27 mouse cellular contexts compared by ENCODE assay signal in genomic region chr11:35286578-35287390, GRCm38 (mm10).
DNase-seq lines count a peak whose midpoint lies in the region; ATAC-seq and TF ChIP-seq lines count a peak whose summit lies in the region.
"Had no signal": no experiment of that assay in that cellular context is flagged by ENCODE, and none has a peak within 500 bp of the region (broad histone marks: within the 10 kb centered on the region; RNA-seq: fewer than 3 reads in every experiment).

No protein-coding gene starts in this region.

- no peak for TF ChIP-seq CTCF in heart, adult 2 months (IDR thresholded peaks at IDR 0.05)
- no peak for TF ChIP-seq CTCF in forebrain, postnatal 0 days (IDR thresholded peaks at IDR 0.05; ENCODE audit: low read depth)

- H3K4me1 ChIP-seq in heart, adult 2 months (ENCODE audit: control insufficient read depth, insufficient read depth, low read length) = peaks cover 8% of the 10 kb centered on the region
- H3K4me1 ChIP-seq in neural tube, embryonic 13.5 days (replicated peaks) = peaks cover 31% of the 10 kb centered on the region
- H3K4me1 ChIP-seq in neural tube, embryonic 15.5 days = peaks cover 22% of the 10 kb centered on the region
- peaks cover 17% of the 10 kb centered on the region for H3K4me1 ChIP-seq in forebrain, postnatal 0 days (ENCODE audit: insufficient read depth)

- WGBS in heart, adult 2 months = 81% methylated on average over 13 of the region's 13 CpGs
- whole genome bisulfite sequencing in neural tube, embryonic 13.5 days = 60% methylated on average over 13 of the region's 13 CpGs
- 44% methylated on average over 13 of the region's 13 CpGs for WGBS in neural tube, embryonic 15.5 days
- WGBS in forebrain, postnatal 0 days = 24% methylated on average over 13 of the region's 13 CpGs

- no peaks in the 10 kb centered on the region for H3K36me3 ChIP-seq in heart, adult 2 months (ENCODE audit: control insufficient read depth, insufficient read depth, low read length)
- H3K36me3 ChIP-seq in neural tube, embryonic 13.5 days = no peaks in the 10 kb centered on the region
- H3K36me3 ChIP-seq in neural tube, embryonic 15.5 days = no peaks in the 10 kb centered on the region
- no peaks in the 10 kb centered on the region for H3K36me3 ChIP-seq in forebrain, postnatal 0 days (ENCODE audit: insufficient read depth)
- H3K36me3 ChIP-seq: embryonic facial prominence, embryonic 10.5 days; embryonic facial prominence, embryonic 15.5 days; heart, embryonic 12.5 days; lung, embryonic 15.5 days; midbrain, embryonic 12.5 days had no signal

- no peak overlapping the region for H3K27ac ChIP-seq in heart, adult 2 months
- H3K27ac ChIP-seq in neural tube, embryonic 13.5 days (replicated peaks) = no peak overlapping the region
- H3K27ac ChIP-seq in neural tube, embryonic 15.5 days (replicated peaks) = no peak overlapping the region
- H3K27ac ChIP-seq in forebrain, postnatal 0 days (ENCODE audit: low read depth, low read length) = 0 out of 2 replicates have a peak overlapping the region, but pooled peaks have one; percentile 15
- H3K27ac ChIP-seq: embryonic facial prominence, embryonic 10.5 days; embryonic facial prominence, embryonic 15.5 days; left cerebral cortex, adult 2 months; limb, embryonic 13.5 days; lung, embryonic 15.5 days; midbrain, embryonic 12.5 days had no signal

- TF ChIP-seq POLR2A in heart, adult 2 months (IDR thresholded peaks at IDR 0.05; ENCODE audit: insufficient read depth, low read depth, low read length) = no peak

- TF ChIP-seq EP300 in heart, adult 2 months (IDR thresholded peaks at IDR 0.05; ENCODE audit: insufficient read depth, low read depth, low read length) = no peak

- H3K4me3 ChIP-seq in heart, adult 2 months = no peak overlapping the region
- H3K4me3 ChIP-seq in neural tube, embryonic 13.5 days = no peak overlapping the region
- no peak overlapping the region for H3K4me3 ChIP-seq in neural tube, embryonic 15.5 days (replicated peaks)
- H3K4me3 ChIP-seq in forebrain, postnatal 0 days (ENCODE audit: low read depth, low read length) = no peak overlapping the region
- H3K4me3 ChIP-seq: embryonic facial prominence, embryonic 10.5 days; embryonic facial prominence, embryonic 15.5 days; heart, embryonic 12.5 days; left cerebral cortex, adult 2 months; limb, embryonic 13.5 days; lung, embryonic 15.5 days; midbrain, embryonic 12.5 days had no signal

- peak; percentile 61; the same call in 1 of the 2 replicates for ATAC-seq in neural tube, embryonic 13.5 days (ENCODE audit: low read depth)
- ATAC-seq in neural tube, embryonic 15.5 days (ENCODE audit: low FRiP score) = no peak
- peak; percentile 48; the same call in 1 of the 2 replicates for ATAC-seq in forebrain, postnatal 0 days
- ATAC-seq: CD4-positive, CD25-positive, alpha-beta regulatory T cell, adult 4 months; intestine, postnatal 0 days had no signal

- no peak overlapping the region for H3K9ac ChIP-seq in heart, adult 2 months (ENCODE audit: low read depth, low read length)
- H3K9ac ChIP-seq in neural tube, embryonic 13.5 days = no peak overlapping the region
- no peak overlapping the region for H3K9ac ChIP-seq in neural tube, embryonic 15.5 days (replicated peaks)
- H3K9ac ChIP-seq in forebrain, postnatal 0 days = no peak overlapping the region
- H3K9ac ChIP-seq: embryonic facial prominence, embryonic 15.5 days; heart, embryonic 12.5 days; limb, embryonic 13.5 days; lung, embryonic 15.5 days; midbrain, embryonic 12.5 days had no signal

- intact Hi-C loops in heart, adult 2 months (cut with DNase I) = no loop called here

- H3K79me2 ChIP-seq in heart, adult 2 months (replicated peaks; ENCODE audit: control insufficient read depth, insufficient read depth, low read length) = no peaks in the 10 kb centered on the region

- H3K9me3 ChIP-seq in neural tube, embryonic 13.5 days = no peaks in the 10 kb centered on the region
- no peaks in the 10 kb centered on the region for H3K9me3 ChIP-seq in neural tube, embryonic 15.5 days (replicated peaks)
- H3K9me3 ChIP-seq in forebrain, postnatal 0 days (ENCODE audit: low read length) = no peaks in the 10 kb centered on the region
- H3K9me3 ChIP-seq: embryonic facial prominence, embryonic 10.5 days; embryonic facial prominence, embryonic 15.5 days; heart, embryonic 12.5 days; limb, embryonic 13.5 days; lung, embryonic 15.5 days; midbrain, embryonic 12.5 days had no signal

- no peak overlapping the region for H3K4me2 ChIP-seq in neural tube, embryonic 13.5 days
- no peak overlapping the region for H3K4me2 ChIP-seq in neural tube, embryonic 15.5 days
- no peak overlapping the region for H3K4me2 ChIP-seq in forebrain, postnatal 0 days (ENCODE audit: low read depth)
- H3K4me2 ChIP-seq: embryonic facial prominence, embryonic 15.5 days; heart, embryonic 12.5 days; limb, embryonic 13.5 days; liver, embryonic 11.5 days; lung, embryonic 15.5 days; midbrain, embryonic 12.5 days had no signal

- H3K27me3 ChIP-seq in heart, adult 2 months (ENCODE audit: control insufficient read depth, insufficient read depth, low read length) = no peaks in the 10 kb centered on the region
- H3K27me3 ChIP-seq in neural tube, embryonic 13.5 days = peaks cover 49% of the 10 kb centered on the region
- H3K27me3 ChIP-seq in neural tube, embryonic 15.5 days (replicated peaks) = peaks cover 28% of the 10 kb centered on the region
- H3K27me3 ChIP-seq in forebrain, postnatal 0 days (ENCODE audit: insufficient read depth, low read length) = 0 out of 2 replicates have a peak, but pooled peaks cover 3% of the 10 kb centered on the region
- H3K27me3 ChIP-seq: embryonic facial prominence, embryonic 15.5 days; heart, embryonic 12.5 days; limb, embryonic 13.5 days had no signal

- peak; percentile 87 for DNase-seq in heart, adult 11 months
- DNase-seq in heart, adult 2 months = no peak
- DNase-seq in layer of hippocampus, adult 8-10 months (ENCODE audit: low spot score in 2 of 2) = peak; percentile 42 to 48
- no peak for DNase-seq in layer of hippocampus, postnatal 10 days (ENCODE audit: low spot score in 2 of 2)
- peak; percentile 60 for DNase-seq in forebrain, postnatal 0 days
- DNase-seq: adrenal gland, postnatal 14 days; cerebellum, postnatal 14 days; gastrocnemius, postnatal 25 days; heart, adult 18-20 months; heart, postnatal 4 days; kidney, adult 9 months; kidney, postnatal 10 days; lung, postnatal 36 days; thymus, adult 2 months; thymus, postnatal 36 days had no signal

Comparison
In these comparisons a context has a peak if more than half of its experiments do, and no peak if none do; other contexts are left out.
1. DNase-seq: peak in heart, adult 11 months (single experiment), layer of hippocampus, adult 8-10 months (2 of 2) and forebrain, postnatal 0 days (single experiment); none in heart, adult 2 months (0 of 2) and layer of hippocampus, postnatal 10 days (0 of 2).